Mouse (Mus musculus) hindbrain, embryonic 10.5 days (tissue): ENCODE results near the gene Cfap44. TPM values are rescaled to one million over a fixed set of nuclear protein-coding genes. Genes with fewer than 3 reads are reported as not detected.

Experiments used
- DNase-seq: peaks from one replicate; pipeline ENCODE4 v3.0.0-alpha.2; 2017; ENCODE audit warnings: low spot score
- H3K27ac ChIP-seq: fragments of 300-500 bp; sonication (generic); 2 replicates; pipeline ENCODE4 v1.5.1; 2016; ENCODE audit warnings: mild to moderate bottlenecking, moderate library complexity
- H3K27me3 ChIP-seq: fragments of 300-500 bp; sonication (generic); 2 replicates; pipeline ENCODE4 v1.6.1; 2016; ENCODE audit warnings: mild to moderate bottlenecking; ENCODE audit not compliant: poor library complexity, insufficient read depth, severe bottlenecking
- H3K36me3 ChIP-seq: fragments of 300-500 bp; sonication (generic); 2 replicates; pipeline ENCODE4 v1.6.1; 2016; ENCODE audit warnings: mild to moderate bottlenecking, moderate library complexity
- H3K4me1 ChIP-seq: fragments of 300-500 bp; sonication (generic); replicated peaks from 2 replicates; pipeline ENCODE4 v1.6.1; 2016; ENCODE audit warnings: mild to moderate bottlenecking
- H3K4me3 ChIP-seq: fragments of 300-500 bp; sonication (generic); 2 replicates; pipeline ENCODE4 v1.5.1; 2016; ENCODE audit warnings: mild to moderate bottlenecking, moderate library complexity
- H3K9me3 ChIP-seq: fragments of 300-500 bp; sonication (generic); 2 replicates; pipeline ENCODE4 v1.6.1; 2016; ENCODE audit warnings: mild to moderate bottlenecking, moderate library complexity
- WGBS: fragments of 180-500 bp; shearing (Covaris S2); methylation state at CpG from one replicate; pipeline ENCODE4 v1.1.7; 2016; 5-methylcytosine and 5-hydroxymethylcytosine counted together
- polyA plus RNA-seq: library from polyadenylated mRNA; unstranded; fragments of >200 nt; fragmentation: Nextera tagmentation; extraction: Ambion mirVana; gene quantifications from 2 replicates; pipeline ENCODE4 v1.2.1, GENCODE M21; 2016

The Cfap44 gene
- polyA plus RNA-seq = 3.0 and 4.4 TPM in 2 replicates

GRCm38 (mm10) chr16:44394577-44395243, at the start of gene Cfap44:
Gene Cfap44 (plus strand): TSS chr16:44394796.
- Histone ChIP-seq H3K4me1 (peaks cover 23% of the 10 kb centered on the region), H3K9me3 (no peaks in the 10 kb centered on the region), H3K27ac (peak within 1 kb of the TSS; percentile 70), H3K4me3 (peak within 1 kb of the TSS; percentile 52), H3K27me3 (0 out of 2 replicates have a peak, but pooled peaks cover 4% of the 10 kb centered on the region), H3K36me3 (peaks cover 11% of the 10 kb centered on the region)
- DNase-seq = peak; percentile 93
- 3% methylated on average over 17 of the region's 17 CpGs for WGBS

- H3K9me3 ChIP-seq = no peaks in the 10 kb centered on the region
- H3K36me3 ChIP-seq = no peaks in the 10 kb centered on the region
- peaks cover 22% of the 10 kb centered on the region for H3K4me1 ChIP-seq
- DNase-seq = peak; percentile 94
- no peaks in the 10 kb centered on the region for H3K27me3 ChIP-seq
- under 1% methylated on average over 66 of the region's 67 CpGs for WGBS
- peak within 1 kb of the TSS; percentile 77 for H3K4me3 ChIP-seq
- peak within 1 kb of the TSS; percentile 95 for H3K27ac ChIP-seq
Observed at GRCm38 (mm10) chr16:44347071-44347901, 47.3 kb upstream of the Cfap44 start, which contains the start of gene Spice1. Gene Spice1 (plus strand): TSS chr16:44347121.

- H3K27ac ChIP-seq = no peak overlapping the region
- no peak for DNase-seq
- H3K4me1 ChIP-seq = peaks cover 22% of the 10 kb centered on the region
- WGBS = 87% methylated on average over 4 of the region's 4 CpGs
- H3K27me3 ChIP-seq = no peaks in the 10 kb centered on the region
- no peak overlapping the region for H3K4me3 ChIP-seq
- H3K9me3 ChIP-seq = no peaks in the 10 kb centered on the region
- H3K36me3 ChIP-seq = no peaks in the 10 kb centered on the region
Observed at GRCm38 (mm10) chr16:44349801-44350397, 44.7 kb upstream of the Cfap44 start.

- peaks cover 31% of the 10 kb centered on the region for H3K36me3 ChIP-seq
- no peaks in the 10 kb centered on the region for H3K9me3 ChIP-seq
- H3K27ac ChIP-seq = no peak overlapping the region
- DNase-seq = no peak
- H3K4me3 ChIP-seq = no peak overlapping the region
- no peaks in the 10 kb centered on the region for H3K4me1 ChIP-seq
- WGBS = 88% methylated on average over 7 of the region's 7 CpGs
- no peaks in the 10 kb centered on the region for H3K27me3 ChIP-seq
Observed at GRCm38 (mm10) chr16:44356291-44356690, 38.3 kb upstream of the Cfap44 start.

GRCm38 (mm10) chr16:44357571-44358268, 36.9 kb upstream of the Cfap44 start:
- no peaks in the 10 kb centered on the region for H3K9me3 ChIP-seq
- H3K4me3 ChIP-seq = no peak overlapping the region
- 81% methylated on average over 4 of the region's 4 CpGs for WGBS
- H3K27ac ChIP-seq = no peak overlapping the region
- H3K27me3 ChIP-seq = no peaks in the 10 kb centered on the region
- H3K36me3 ChIP-seq = peaks cover 44% of the 10 kb centered on the region
- no peaks in the 10 kb centered on the region for H3K4me1 ChIP-seq
- DNase-seq = no peak

- no peak overlapping the region for H3K4me3 ChIP-seq
- WGBS = 88% methylated on average over 10 of the region's 10 CpGs
- no peaks in the 10 kb centered on the region for H3K27me3 ChIP-seq
- DNase-seq = no peak
- H3K9me3 ChIP-seq = no peaks in the 10 kb centered on the region
- H3K4me1 ChIP-seq = no peaks in the 10 kb centered on the region
- no peak overlapping the region for H3K27ac ChIP-seq
- H3K36me3 ChIP-seq = peaks cover 64% of the 10 kb centered on the region
Observed at GRCm38 (mm10) chr16:44361921-44362890, 32.4 kb upstream of the Cfap44 start.

- Histone ChIP-seq H3K9me3 (no peaks in the 10 kb centered on the region), H3K36me3 (peaks cover 58% of the 10 kb centered on the region), H3K27ac (no peak overlapping the region), H3K27me3 (no peaks in the 10 kb centered on the region), H3K4me1 (no peaks in the 10 kb centered on the region), H3K4me3 (no peak overlapping the region)
- no peak for DNase-seq
- WGBS = 94% methylated on average over 7 of the region's 7 CpGs
Observed at GRCm38 (mm10) chr16:44365522-44365921, 29.1 kb upstream of the Cfap44 start.

GRCm38 (mm10) chr16:44375459-44375858, 19.1 kb upstream of the Cfap44 start:
- WGBS = 93% methylated on average over 4 of the region's 4 CpGs
- no peak overlapping the region for H3K4me3 ChIP-seq
- no peaks in the 10 kb centered on the region for H3K27me3 ChIP-seq
- no peak for DNase-seq
- H3K4me1 ChIP-seq = peaks cover under 1% of the 10 kb centered on the region; the same call in 1 of the 2 replicates
- no peaks in the 10 kb centered on the region for H3K9me3 ChIP-seq
- H3K27ac ChIP-seq = no peak overlapping the region
- H3K36me3 ChIP-seq = peaks cover 70% of the 10 kb centered on the region

GRCm38 (mm10) chr16:44380006-44380405, 14.6 kb upstream of the Cfap44 start:
- Histone ChIP-seq H3K9me3 (no peaks in the 10 kb centered on the region), H3K4me3 (no peak overlapping the region), H3K27ac (no peak overlapping the region), H3K27me3 (no peaks in the 10 kb centered on the region), H3K36me3 (peaks cover 37% of the 10 kb centered on the region), H3K4me1 (peaks cover 26% of the 10 kb centered on the region)
- DNase-seq = no peak
- WGBS = 77% methylated on average over 4 of the region's 4 CpGs

- Histone ChIP-seq H3K36me3 (peaks cover 47% of the 10 kb centered on the region), H3K9me3 (no peaks in the 10 kb centered on the region), H3K27me3 (no peaks in the 10 kb centered on the region), H3K4me1 (peaks cover 26% of the 10 kb centered on the region), H3K4me3 (no peak overlapping the region), H3K27ac (no peak overlapping the region)
- 16% methylated on average over 5 of the region's 5 CpGs for WGBS
- peak; percentile 54 for DNase-seq
Observed at GRCm38 (mm10) chr16:44381578-44381977, 13.0 kb upstream of the Cfap44 start.

GRCm38 (mm10) chr16:44383549-44383948, 11.0 kb upstream of the Cfap44 start:
- DNase-seq = no peak
- no peaks in the 10 kb centered on the region for H3K9me3 ChIP-seq
- WGBS = 27% methylated on average over 2 of the region's 2 CpGs

More at GRCm38 (mm10) chr16:44383549-44383948, 11.0 kb upstream of the Cfap44 start:
- H3K36me3 ChIP-seq = peaks cover 51% of the 10 kb centered on the region
- no peak overlapping the region for H3K27ac ChIP-seq
- H3K4me3 ChIP-seq = no peak overlapping the region
- no peaks in the 10 kb centered on the region for H3K27me3 ChIP-seq
- H3K4me1 ChIP-seq = peaks cover 26% of the 10 kb centered on the region
